Mouse (Mus musculus): ENCODE data around the gene Galnt14.

The Galnt14 gene

DNA sequence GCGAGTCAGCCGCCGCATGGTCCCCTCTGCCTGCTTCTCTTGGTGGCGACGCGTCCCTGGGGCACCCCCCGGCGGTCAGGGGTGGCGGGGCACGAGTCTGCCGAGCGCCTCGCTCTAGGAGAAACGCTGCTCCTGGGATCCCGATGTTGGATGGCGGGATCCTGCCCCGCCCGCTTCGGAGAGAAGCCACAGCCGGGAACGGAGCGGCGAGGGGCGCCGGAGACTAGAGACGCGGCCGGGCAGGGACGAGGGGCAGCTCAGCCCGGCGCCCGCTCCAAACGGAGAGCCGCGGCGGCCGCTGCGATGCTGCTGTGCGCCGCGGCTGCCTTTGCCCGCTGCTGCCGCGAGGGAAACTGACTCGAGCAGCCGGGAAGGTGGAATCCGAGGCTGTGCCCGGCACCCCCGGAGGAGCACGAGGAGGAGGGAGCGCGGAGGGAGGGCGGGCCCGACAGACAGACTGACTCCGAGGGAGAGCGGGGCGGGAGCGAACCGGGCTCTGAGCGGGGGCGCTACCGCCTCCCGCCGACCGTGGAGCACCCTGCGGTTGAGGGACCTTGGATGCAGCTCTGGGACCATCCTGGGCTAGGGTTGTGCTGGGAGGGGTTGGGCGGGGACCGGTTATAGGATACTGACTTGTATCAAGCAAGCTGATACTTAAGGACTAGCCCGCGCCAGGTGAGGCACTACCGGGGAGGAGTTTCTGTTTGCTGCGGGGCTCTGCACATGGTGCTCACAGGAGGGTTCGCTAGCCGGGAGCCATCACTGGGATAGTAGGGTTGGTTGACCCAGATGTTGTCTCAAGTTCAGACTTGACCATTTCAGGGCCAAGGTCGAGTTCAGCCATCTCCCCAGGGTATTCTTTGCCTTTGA, at the start of gene Galnt14:
Galnt14 (minus strand) TSS at position 412 of the 870 bp plus-strand sequence.
- peak; percentile 48 for DNase-seq (ENCODE audit: low spot score)

DNA sequence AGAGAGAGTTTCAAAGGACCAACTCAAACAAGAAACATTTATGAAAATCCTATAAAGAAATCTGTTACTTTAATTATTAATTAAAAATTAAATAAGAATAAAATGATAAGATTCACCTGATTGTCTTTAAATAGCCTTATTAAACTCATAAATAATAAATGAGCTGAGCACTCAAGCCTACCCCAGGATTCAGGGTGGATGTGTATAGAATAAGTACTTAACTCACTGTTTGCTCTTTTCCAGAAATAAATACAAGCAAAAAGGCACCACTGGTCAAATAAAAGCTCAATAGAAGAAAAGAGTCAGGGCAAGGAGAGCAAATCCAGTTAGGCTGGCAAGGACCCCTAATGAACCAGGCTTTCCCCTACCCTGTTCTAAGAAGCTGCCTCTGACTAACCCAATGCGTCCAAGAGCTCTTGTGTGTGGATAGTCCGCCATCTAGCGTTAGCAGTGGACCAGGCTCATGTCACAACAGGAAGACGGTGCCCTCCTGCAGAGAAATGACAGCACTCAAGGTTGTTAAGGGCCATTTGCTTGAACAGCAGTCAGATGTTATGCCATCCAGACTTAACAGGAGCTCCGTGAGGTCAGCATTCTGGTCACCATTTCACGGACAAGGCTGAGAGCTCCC, 33.5 kb upstream of the Galnt14 start:
- DNase-seq (ENCODE audit: low spot score) = peak; percentile 67

DNA sequence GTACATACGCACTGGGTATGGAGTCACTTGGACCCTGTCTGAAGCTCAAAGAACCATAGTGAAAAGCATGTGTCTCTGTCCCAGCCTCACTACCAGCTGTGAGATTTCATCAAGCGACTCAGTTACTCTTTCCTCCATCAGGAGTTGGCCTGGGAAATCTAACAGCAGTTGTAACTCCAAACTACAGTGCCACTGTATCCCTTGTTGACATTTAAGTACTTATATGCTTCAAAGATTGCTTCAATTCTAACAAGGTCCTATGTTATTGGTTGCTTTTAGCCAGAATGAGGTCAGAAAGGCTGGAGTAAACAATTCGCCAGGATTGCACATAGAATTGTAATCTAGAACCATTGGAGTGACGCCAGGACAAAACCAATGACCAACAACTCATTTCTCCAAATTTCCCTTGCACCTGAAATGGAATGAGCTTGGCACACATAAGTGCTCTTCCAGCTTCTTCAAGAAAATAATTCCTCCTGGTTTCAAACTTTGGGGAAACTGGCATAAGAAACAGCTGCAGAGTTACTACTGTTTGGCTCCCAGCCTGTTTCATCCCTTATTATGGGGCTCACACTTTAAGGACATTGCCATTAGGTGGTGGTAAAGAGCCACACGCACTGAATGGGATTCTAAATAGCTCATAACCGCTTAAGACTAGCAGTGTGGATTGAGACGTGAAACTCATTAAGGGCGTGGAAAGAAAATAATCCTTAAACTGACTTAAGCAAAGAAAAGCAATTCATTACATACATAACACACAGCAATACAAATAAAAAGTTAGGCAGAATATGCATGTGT, 13.8 kb upstream of the Galnt14 start:
- DNase-seq (ENCODE audit: low spot score) = no peak

DNA sequence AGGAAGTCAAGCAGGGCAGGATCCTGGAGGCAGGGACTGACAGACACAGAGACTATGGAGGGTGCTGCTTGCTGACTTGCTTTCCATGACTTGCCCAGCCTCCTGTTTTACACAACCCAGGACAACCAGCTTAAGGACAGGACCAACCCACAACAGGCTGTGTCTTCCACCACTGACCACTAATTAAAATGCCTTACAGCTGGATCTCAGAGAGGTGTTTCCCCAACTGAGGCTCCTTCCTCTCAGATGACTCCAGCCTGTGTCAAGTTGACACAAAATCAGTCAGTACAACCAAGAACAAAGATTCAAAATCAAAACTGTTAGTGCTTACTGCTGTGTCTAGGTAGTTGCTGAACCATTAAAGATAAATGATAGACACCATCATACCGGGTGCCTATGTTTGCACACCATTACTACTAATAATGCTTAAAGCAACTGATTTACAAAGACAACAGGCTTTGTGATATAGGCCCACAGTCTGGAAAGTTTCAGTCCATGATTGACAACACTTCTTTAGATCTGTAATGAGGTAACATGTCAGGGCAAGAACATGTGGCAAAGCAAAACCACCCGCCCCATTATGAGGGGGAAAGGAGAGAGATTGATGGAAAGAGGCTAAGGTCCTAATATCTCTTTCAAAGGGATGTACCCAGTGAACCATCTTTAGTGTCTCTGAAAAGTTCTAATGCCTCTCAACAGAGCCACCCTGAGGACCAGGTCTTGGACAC, 8.9 kb upstream of the Galnt14 start:
- DNase-seq (ENCODE audit: low spot score) = no peak

DNA sequence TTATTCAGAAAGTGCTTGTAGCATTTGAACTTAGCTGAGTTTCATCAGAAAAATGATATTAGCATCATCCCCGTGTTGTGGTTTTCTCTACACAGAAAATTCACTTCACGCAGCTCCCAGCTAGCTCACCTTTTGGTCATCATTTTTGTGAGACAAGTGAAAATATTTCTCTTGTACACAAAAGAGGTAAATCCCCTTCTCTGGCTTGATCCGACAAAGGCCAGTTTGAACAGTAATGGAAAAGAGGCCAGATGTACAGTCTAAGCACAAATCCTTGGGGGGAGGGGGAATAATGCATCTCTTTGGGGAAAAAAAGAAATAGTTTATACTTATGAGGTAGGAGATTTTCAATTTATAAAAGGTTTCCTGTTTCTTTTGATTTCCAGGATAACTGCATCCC, 6.4 kb upstream of the Galnt14 start:
- no peak for DNase-seq (ENCODE audit: low spot score)

DNA sequence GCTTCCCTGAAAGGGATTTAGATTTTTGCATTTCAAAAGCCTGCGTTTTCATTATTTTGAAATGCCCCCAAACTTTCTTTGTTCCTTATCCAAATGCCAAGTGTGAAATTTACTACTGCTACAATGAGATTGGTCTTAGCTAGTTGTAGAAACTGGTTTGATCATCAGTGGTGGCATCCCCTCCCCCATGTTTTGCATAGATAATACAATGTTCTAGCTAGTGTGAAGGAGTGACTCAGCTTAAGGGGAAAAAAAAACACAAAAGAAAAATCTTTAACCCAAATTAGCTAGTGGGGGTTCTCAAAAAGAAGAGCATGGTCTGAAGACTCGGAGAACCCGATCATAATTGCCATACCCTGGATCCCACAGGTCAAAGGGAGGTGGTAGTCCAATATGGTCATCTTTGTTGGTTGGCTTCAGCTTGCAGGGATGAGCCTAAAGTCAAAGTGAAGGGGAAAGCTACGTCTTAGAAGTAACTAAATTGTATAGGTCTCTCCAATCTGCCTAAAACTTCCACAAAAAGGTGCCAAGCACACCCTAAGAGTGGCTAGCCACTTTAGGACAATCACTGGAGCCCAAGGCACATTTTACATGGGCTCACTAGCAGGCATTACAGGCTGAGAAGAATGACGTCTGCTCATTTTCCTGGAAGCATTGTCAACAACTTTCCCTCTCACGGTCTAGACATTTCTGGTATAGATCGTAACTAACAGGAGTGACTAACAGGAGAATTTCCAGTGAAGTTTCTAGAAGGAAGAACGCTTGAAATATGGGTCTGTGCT, 4.4 kb upstream of the Galnt14 start:
- DNase-seq (ENCODE audit: low spot score) = no peak

DNA sequence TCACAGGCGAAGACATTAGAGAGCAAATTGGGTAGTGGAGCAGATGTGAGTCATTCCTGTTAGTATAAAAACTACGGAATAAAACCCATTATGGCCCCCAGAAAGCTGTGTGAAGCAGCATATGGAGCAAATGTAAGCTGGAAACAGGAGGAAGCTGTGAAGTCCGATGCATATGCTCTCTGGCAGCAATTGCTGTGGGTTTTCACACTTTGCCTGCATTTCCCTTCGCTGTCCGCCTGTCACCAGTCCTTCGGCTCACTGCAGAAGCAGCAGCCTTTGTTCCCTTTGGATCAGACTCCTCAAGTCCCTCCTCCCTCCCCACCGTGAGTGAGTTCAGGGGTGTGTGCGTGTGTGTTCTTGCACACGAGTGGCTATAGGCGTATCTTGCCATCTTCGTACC, 3.1 kb upstream of the Galnt14 start:
- DNase-seq (ENCODE audit: low spot score) = peak; percentile 45

DNA sequence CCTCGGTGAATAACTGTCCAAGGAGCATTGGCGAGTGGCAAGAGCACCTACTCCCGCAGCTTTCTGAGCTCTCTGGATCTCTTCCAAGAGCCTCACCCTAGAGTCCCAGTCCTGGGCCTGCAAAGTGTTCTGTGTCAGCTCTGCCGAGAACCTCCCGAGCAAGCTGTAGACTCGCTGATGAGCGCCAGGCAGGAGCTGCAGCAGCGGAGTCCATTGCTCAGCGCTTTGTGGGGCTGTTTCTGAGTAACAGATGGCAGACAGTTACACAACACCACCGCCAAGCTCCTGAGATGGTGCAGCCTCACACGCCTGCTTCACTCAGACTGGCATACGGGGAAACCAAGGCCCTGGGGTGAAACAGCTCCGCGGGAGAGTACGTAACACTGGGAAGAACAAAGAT, 1.7 kb upstream of the Galnt14 start:
- DNase-seq (ENCODE audit: low spot score) = peak; percentile 39

DNA sequence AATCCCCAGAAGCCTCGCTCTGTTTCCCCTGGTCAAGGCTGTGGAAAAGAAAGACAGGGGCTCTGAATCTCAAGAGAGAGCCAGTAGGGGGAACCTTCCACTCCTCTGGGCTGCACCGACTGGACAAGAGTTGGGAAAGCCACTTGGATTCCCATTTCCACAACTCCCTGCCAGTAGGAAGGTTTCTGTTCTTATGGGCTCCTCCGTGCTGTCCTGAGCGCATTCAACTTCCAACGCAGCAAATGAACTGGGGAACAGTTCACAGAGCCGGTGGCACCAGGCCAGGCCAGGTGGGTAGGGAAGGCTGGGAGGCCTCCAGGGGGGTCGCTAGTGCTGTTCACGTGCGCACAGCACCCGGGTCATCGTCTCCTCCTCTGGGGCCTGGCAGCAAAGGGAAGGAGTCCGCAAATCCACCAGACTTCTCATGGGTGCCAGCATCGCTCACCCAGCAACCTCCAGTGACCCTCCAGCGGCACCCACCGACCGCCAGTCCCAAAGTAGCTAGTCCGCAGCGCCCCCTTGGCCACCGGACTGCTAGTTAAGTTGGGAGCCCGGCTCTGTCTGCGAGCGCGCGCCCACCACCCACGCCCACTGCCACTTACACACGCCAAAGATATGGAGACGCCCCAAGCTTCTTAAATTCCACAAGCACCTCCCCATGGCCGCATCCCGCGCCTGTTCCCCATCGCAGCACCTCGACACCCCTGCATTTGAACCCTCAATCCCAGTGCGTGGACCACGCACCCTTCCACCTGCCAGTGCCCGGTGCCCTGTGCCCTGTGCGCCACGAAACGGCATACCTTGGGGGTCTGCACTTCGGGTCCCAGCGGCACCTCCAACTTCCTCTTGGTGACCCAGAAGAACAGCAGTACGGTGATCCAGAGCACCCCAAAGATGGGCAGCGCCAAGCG, 867 bp downstream of the Galnt14 start:
- DNase-seq (ENCODE audit: low spot score) = no peak

DNA sequence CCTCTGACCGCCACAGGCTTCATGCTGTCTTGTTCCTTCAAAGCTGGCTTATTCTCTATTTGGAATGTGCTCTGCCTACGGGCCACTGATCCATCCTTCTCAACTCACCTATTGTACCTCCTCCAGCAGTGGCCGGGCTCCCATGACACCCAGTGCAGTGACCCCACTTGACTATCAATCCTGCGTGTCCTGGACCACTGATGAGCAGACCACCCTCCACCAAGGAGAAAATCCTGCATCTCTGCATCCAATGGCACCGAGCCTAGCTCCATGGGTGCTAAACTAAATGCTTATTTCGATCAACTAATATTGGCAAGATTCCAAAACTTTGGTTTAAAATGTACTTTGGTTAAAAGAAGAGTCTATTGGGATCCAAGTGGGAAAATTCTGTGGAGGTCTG, 1.8 kb downstream of the Galnt14 start:
- no peak for DNase-seq (ENCODE audit: low spot score)

DNA sequence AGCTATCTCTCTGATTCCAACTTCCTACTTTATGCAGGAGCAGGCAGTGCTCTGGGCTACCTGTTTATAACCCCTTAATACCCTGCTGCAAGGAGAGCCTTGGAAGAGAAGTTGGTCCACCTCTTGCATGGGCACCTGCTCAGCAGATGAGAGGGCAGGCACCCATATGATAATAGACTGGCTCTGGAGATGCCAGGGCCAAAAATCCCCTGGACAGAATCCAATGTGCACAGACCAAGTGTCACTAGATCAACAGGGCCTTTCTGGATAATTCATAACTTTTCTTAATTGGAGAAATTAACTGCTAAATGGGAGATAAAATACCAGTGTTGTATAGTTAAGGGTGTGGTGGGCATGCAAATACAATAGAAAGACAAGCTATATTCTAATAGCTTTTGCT, 6.7 kb downstream of the Galnt14 start:
- no peak for DNase-seq (ENCODE audit: low spot score)

DNA sequence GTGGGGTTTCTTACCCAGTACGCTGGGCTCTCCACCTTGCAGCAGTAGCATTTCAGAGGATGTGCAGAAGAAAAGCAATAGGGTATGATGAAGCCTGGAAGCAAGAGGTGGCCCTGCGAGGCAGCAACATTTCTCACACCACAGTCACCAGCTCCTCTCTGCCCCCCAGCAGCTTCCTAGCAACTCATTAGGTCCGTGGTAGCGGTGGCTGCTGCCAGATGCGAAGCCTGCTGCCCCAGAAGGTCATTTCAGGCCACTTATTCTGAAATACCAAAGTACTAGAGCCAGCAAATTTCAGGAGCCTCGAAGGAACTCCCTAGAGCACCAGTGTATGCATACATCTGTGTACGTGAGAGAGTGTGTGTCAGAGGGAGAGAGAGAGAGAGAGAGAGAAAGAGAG, 9.2 kb downstream of the Galnt14 start:
- DNase-seq (ENCODE audit: low spot score) = no peak

DNA sequence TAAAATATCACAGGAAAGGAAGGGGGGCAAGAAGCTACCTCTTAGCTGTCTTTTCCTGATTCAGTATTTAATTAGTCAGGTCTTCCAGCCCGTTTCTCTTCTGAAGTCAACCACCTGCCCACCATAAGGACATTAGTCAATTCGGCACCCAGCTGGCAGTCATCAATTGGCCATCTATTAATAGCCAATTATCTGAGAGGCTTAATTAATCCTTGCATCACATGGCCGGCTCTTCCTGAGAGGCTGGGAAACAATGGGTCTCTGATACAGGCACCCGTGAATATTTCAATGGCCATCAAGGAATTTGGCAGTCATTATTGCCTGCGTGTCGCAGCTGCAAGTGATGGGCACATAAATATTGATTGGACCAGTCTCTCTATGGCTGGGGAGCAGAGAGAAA, 10.4 kb downstream of the Galnt14 start:
- DNase-seq (ENCODE audit: low spot score) = no peak

DNA sequence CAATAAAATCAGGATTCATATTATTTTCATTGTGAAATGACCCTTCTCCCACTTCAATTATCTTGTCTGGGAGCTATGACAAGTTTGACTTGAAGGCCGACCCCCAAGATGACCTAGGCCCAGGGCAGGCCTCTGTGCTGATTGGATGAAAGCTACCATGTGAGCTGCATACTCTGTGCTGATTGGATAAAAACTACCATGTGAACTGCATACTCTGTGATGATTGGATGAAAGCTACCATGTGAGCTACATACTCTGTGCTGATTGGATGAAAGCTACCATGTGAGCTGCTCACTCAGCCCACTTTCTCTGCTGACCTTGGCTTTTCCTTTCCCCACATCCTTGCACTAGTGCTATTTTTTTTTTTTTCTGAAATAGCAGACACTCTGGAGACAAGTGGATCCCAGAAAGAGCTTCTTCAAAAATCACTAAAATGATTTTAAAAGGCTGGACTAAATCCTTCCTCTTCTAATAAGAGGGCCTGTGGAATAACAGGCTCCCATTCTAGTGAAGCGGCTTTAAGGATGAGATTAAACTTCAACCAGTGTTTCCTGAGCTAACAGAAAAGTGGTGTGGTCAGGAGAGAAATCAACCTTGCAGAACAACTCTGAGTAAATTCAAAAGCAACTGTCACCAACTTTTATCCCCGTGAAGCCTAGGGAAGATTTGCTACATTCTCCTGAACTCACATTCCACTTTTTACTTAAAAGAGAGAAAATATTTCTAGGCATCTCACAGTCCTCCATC, 15.9 kb downstream of the Galnt14 start:
- no peak for DNase-seq (ENCODE audit: low spot score)

DNA sequence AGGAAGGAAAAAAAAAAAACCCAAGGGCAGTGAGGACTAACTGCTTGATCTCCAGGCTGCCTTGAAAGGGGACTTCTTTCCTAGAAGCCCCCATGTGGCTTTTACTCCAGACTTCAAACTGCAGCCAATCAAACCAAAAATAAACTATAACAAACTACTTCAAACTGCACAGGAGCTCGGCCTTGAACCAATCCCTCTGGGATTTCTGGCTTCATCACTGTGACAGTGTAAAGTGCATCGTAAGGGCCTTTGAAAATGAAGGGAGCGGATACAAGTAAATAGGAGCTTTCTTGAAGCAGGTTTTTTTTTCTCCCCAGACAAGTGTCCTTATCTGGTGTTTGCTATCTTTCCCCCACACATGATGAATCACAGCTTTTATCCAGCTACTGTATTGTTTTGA, 22.0 kb downstream of the Galnt14 start:
- no peak for DNase-seq (ENCODE audit: low spot score)

DNA sequence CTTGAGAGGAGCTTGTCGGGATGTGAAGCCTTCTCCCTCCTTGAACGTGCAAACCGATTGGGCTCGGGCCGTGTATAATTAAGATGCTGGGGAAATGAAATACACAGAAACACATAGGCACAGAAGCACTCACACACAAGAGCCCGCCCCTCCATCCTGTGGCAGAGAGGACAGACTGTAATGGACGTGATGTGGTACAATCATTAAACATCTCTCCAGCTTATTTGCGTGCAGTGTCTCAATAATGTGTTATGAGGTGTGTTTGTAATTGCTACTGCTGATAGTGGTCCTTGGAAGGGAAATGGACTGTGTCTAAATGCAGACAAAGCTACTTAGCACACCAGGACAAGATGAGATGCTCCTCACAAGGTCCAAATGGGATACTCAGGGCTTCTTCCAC, 24.0 kb downstream of the Galnt14 start:
- no peak for DNase-seq (ENCODE audit: low spot score)

DNA sequence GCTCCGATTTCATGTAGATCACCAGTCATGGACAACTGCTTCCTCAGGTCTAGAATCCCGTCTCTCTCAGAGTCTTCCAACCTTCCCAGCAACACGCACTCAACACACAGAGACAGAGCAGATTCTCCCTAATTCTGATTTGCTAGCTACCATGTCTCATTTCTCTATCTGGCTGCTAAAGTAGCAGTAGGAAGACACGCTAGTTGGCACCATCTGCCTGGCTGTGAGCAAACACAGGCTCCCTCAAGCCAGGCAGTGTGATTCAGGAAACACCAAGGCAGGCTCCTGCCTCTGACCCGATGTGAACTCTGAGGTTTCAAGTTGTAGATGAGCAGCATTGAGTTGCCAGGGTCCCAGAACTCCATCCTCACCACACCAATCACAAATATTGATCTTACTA, 25.5 kb downstream of the Galnt14 start:
- DNase-seq (ENCODE audit: low spot score) = no peak

DNA sequence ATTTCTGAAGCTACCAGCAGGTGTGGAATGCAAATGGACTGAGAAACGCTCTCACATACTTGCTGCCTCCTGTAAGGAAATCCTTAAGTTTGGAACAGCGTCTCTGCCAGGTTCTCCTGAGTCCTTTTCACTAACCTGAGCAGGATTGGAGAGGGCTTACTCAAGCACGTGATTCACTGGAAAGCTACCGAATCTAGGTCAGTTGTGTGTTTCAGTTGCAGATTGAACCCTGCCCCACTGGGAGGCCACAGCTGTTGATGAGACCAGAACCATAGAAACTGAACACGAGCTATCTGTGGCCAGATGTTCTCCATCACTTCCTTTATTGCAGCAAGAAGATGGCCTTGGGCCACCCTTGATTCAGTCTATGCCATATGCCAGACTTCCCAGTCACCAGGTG, 38.3 kb downstream of the Galnt14 start:
- no peak for DNase-seq (ENCODE audit: low spot score)

DNA sequence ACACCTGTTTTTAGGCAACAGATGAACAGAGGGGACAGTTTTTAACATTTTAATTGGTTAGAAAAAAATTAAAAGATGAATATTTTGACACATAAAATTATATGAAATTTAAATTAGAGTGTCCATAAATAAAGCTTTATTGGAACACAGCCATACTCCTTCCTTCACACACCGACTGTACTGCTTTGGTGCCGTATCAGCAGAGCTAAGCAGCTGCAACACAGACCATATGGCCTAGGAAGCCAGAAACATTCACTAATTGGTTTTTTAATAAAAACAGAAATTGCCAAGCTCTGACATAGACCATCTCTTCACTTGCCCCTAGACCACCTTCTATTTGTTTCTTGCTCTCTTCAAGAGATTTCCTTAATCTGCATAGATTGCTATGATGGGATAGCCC, 40.2 kb downstream of the Galnt14 start:
- DNase-seq (ENCODE audit: low spot score) = no peak

DNA sequence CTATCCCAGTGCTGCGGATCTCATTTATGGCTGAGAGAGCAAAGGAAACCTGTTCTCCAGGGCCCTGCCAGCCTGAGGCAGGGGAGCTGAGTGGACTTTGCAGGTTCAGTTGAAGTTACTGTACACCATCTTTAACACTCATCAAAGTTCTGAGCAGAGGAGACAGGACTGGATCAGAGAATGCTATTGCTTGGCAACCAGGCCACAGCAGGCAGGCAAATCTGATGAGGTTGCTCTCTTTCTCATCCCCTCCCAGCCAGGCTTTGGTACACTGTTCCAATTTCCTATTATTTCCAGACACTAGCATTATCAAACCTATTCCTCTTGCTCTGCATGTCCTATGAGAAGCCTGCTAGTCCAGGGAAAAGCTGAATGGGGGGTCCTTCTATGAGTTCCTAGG, 41.3 kb downstream of the Galnt14 start:
- DNase-seq (ENCODE audit: low spot score) = no peak

Measured in left cerebral cortex, adult 11 months (tissue).